Mouse (Mus musculus): ENCODE measurements around the gene Mndal.
"Not testable (repeated sequence)": the region's sequence is repeated elsewhere in the genome, so short reads cannot be mapped to it uniquely, and the experiment has no call there.

DNA sequence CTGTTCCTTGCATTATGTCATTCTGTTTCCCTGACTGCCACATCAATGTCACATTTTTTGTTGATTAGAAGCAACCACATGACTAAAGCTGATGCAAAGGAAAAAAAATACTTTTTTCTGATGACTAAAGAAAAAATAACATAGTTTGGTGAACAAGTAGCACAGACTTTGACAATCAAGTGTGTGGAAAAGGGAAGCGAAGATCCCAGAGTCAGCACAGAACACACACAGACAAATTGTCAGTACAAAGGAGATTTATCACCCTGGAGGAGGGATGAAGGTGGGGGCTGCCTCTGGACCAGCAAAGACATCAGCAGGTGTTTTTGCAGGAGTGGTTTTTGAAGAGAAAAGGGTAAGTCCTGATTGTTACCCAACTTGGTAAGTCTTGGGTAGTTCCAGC lies 19.2 kb upstream of the Mndal start:
- TF ChIP-seq CTCF (IDR thresholded peaks at IDR 0.05; ENCODE audit: borderline replicate concordance, control insufficient read depth, extremely low read depth, insufficient read depth, low read length, poor library complexity); POLR2A (IDR thresholded peaks at IDR 0.05; ENCODE audit: control insufficient read depth, extremely low read depth, insufficient read depth, low read length, poor library complexity): not testable (repeated sequence)
